Mouse (Mus musculus) stomach, embryonic 14.5 days (tissue): ENCODE measurements at regions not wholly inside any gene's neighbourhood (a gene's known extent, or its start where the extent isn't known, plus 50 kb on each side); places are given as distances from the start of the nearest gene placed in this dataset.

Experiments used
- ATAC-seq: fragments of 200-750 bp; cut with Nextera tagmentation; 2 replicates; pipeline ENCODE4 v1.8.0; 2017; ENCODE audit warnings: low read depth, moderate TSS enrichment; ENCODE audit not compliant: insufficient number of reproducible peaks, insufficient read depth, low FRiP score
- H3K27ac ChIP-seq: fragments of 300-500 bp; sonication (generic); 2 replicates; pipeline ENCODE4 v1.5.1; 2014; ENCODE audit warnings: mild to moderate bottlenecking, low read length, moderate library complexity, mixed read lengths
- H3K27me3 ChIP-seq: fragments of 300-500 bp; sonication (generic); 2 replicates; pipeline ENCODE4 v1.6.1; 2014; ENCODE audit warnings: low read length, control low read depth, mixed read lengths; ENCODE audit not compliant: control insufficient read depth, insufficient read depth
- H3K36me3 ChIP-seq: fragments of 300-500 bp; sonication (generic); 2 replicates; pipeline ENCODE4 v1.6.1; 2014; ENCODE audit warnings: mild to moderate bottlenecking, control low read depth, low read length, moderate library complexity, mixed read lengths; ENCODE audit not compliant: control insufficient read depth, insufficient read depth
- H3K4me1 ChIP-seq: fragments of 300-500 bp; sonication (generic); 2 replicates; pipeline ENCODE4 v1.6.1; 2014; ENCODE audit warnings: low read length, control low read depth, mixed read lengths; ENCODE audit not compliant: control insufficient read depth, insufficient read depth
- H3K4me2 ChIP-seq: fragments of 300-500 bp; sonication (generic); replicated peaks from 2 replicates; pipeline ENCODE4 v1.6.1; 2014; ENCODE audit warnings: low read depth, low read length, control low read depth
- H3K4me3 ChIP-seq: fragments of 300-500 bp; sonication (generic); 2 replicates; pipeline ENCODE4 v1.5.1; 2014; ENCODE audit warnings: low read depth, low read length, control low read depth
- H3K9ac ChIP-seq: fragments of 300-500 bp; sonication (generic); replicated peaks from 2 replicates; pipeline ENCODE4 v1.6.1; 2014; ENCODE audit warnings: low read depth, mild to moderate bottlenecking, control low read depth, low read length, moderate library complexity, mixed read lengths
- H3K9me3 ChIP-seq: fragments of 300-500 bp; sonication (generic); 2 replicates; pipeline ENCODE4 v1.6.1; 2016; ENCODE audit warnings: low read depth, low read length, control low read depth; ENCODE audit not compliant: control insufficient read depth
- WGBS: fragments of 180-500 bp; shearing (Covaris S2); extraction: QIAGEN DNeasy Blood & Tissue Kit; methylation state at CpG from one replicate; pipeline ENCODE4 v1.1.7; 2014; 5-methylcytosine and 5-hydroxymethylcytosine counted together

- Histone ChIP-seq H3K36me3 (no peaks in the 10 kb centered on the region), H3K4me3 (no peak overlapping the region), H3K4me2 (no peak overlapping the region), H3K27ac (no peak overlapping the region), H3K9ac (no peak overlapping the region), H3K9me3 (no peaks in the 10 kb centered on the region), H3K4me1 (no peaks in the 10 kb centered on the region), H3K27me3 (peaks cover 9% of the 10 kb centered on the region; the same call in 1 of the 2 replicates)
- no peak for ATAC-seq
- WGBS = 27% methylated on average over 11 of the region's 11 CpGs
Observed at GRCm38 (mm10) chr14:48754080-48754720, 80.6 kb upstream of the Otx2 start.

- H3K36me3 ChIP-seq = no peaks in the 10 kb centered on the region
- H3K9me3 ChIP-seq = no peaks in the 10 kb centered on the region
- no peak overlapping the region for H3K27ac ChIP-seq
- WGBS = 39% methylated on average over 10 of the region's 10 CpGs
- no peak overlapping the region for H3K9ac ChIP-seq
- no peaks in the 10 kb centered on the region for H3K4me1 ChIP-seq
- peaks cover 9% of the 10 kb centered on the region; the same call in 1 of the 2 replicates for H3K27me3 ChIP-seq
- no peak overlapping the region for H3K4me3 ChIP-seq
- ATAC-seq = no peak
- no peak overlapping the region for H3K4me2 ChIP-seq
Observed at GRCm38 (mm10) chr14:48753517-48754079, 80.0 kb upstream of the Otx2 start.

- no peak overlapping the region for H3K27ac ChIP-seq
- H3K4me1 ChIP-seq = no peaks in the 10 kb centered on the region
- H3K4me3 ChIP-seq = no peak overlapping the region
- H3K9ac ChIP-seq = no peak overlapping the region
- WGBS = 59% methylated on average over 7 of the region's 7 CpGs
- no peaks in the 10 kb centered on the region for H3K9me3 ChIP-seq
- no peak for ATAC-seq
- H3K4me2 ChIP-seq = no peak overlapping the region
- peaks cover 9% of the 10 kb centered on the region; the same call in 1 of the 2 replicates for H3K27me3 ChIP-seq
- no peaks in the 10 kb centered on the region for H3K36me3 ChIP-seq
Observed at GRCm38 (mm10) chr14:48753084-48753483, 79.5 kb upstream of the Otx2 start.

- no peak for ATAC-seq
- 33% methylated on average over 8 of the region's 8 CpGs for WGBS
- Histone ChIP-seq H3K4me2 (peak overlapping the region; percentile 35), H3K9me3 (no peaks in the 10 kb centered on the region), H3K27me3 (peaks cover 9% of the 10 kb centered on the region; the same call in 1 of the 2 replicates), H3K27ac (no peak overlapping the region), H3K4me3 (peak overlapping the region; percentile 12; the same call in 1 of the 2 replicates), H3K4me1 (no peaks in the 10 kb centered on the region), H3K36me3 (no peaks in the 10 kb centered on the region), H3K9ac (no peak overlapping the region)
Observed at GRCm38 (mm10) chr14:48752579-48752905, 78.9 kb upstream of the Otx2 start.

GRCm38 (mm10) chr14:48751751-48752578, 78.3 kb upstream of the Otx2 start:
- Histone ChIP-seq H3K27ac (no peak overlapping the region), H3K4me2 (peak overlapping the region; percentile 35), H3K27me3 (peaks cover 9% of the 10 kb centered on the region; the same call in 1 of the 2 replicates), H3K9ac (no peak overlapping the region), H3K4me1 (no peaks in the 10 kb centered on the region), H3K9me3 (no peaks in the 10 kb centered on the region), H3K4me3 (peak overlapping the region; percentile 12; the same call in 1 of the 2 replicates), H3K36me3 (no peaks in the 10 kb centered on the region)
- 13% methylated on average over 18 of the region's 18 CpGs for WGBS
- ATAC-seq = no peak

GRCm38 (mm10) chr14:48750994-48751393, 77.4 kb upstream of the Otx2 start:
- WGBS = 42% methylated on average over 6 of the region's 6 CpGs
- no peak for ATAC-seq
- Histone ChIP-seq H3K36me3 (no peaks in the 10 kb centered on the region), H3K4me1 (no peaks in the 10 kb centered on the region), H3K9me3 (no peaks in the 10 kb centered on the region), H3K4me2 (no peak overlapping the region), H3K27ac (no peak overlapping the region), H3K4me3 (no peak overlapping the region), H3K9ac (no peak overlapping the region), H3K27me3 (peaks cover 9% of the 10 kb centered on the region; the same call in 1 of the 2 replicates)

GRCm38 (mm10) chr14:48748976-48749375, 75.4 kb upstream of the Otx2 start:
- no peak overlapping the region for H3K4me3 ChIP-seq
- no peak overlapping the region for H3K27ac ChIP-seq
- no peaks in the 10 kb centered on the region for H3K4me1 ChIP-seq
- peaks cover 9% of the 10 kb centered on the region; the same call in 1 of the 2 replicates for H3K27me3 ChIP-seq
- H3K9ac ChIP-seq = no peak overlapping the region
- no peak overlapping the region for H3K4me2 ChIP-seq
- H3K36me3 ChIP-seq = no peaks in the 10 kb centered on the region
- 96% methylated on average over 12 of the region's 12 CpGs for WGBS
- no peaks in the 10 kb centered on the region for H3K9me3 ChIP-seq
- ATAC-seq = no peak

- H3K9ac ChIP-seq = no peak overlapping the region
- no peaks in the 10 kb centered on the region for H3K36me3 ChIP-seq
- no peaks in the 10 kb centered on the region for H3K4me1 ChIP-seq
- 100% methylated on average over 1 of the region's 1 CpGs for WGBS
- H3K27ac ChIP-seq = no peak overlapping the region
- H3K4me2 ChIP-seq = no peak overlapping the region
- no peaks in the 10 kb centered on the region for H3K9me3 ChIP-seq
- H3K27me3 ChIP-seq = peaks cover 9% of the 10 kb centered on the region; the same call in 1 of the 2 replicates
- no peak overlapping the region for H3K4me3 ChIP-seq
- no peak for ATAC-seq
Observed at GRCm38 (mm10) chr14:48747936-48748335, 74.3 kb upstream of the Otx2 start.
